Comparison of ENCODE assay signal across 33 mouse cellular contexts in genomic region chr2:51049101-51049833, GRCm38 (mm10).
DNase-seq lines count a peak whose midpoint lies in the region; ATAC-seq lines count a peak whose summit lies in the region.
"Had no signal": no experiment of that assay in that cellular context is flagged by ENCODE, and none has a peak within 500 bp of the region (broad histone marks: within the 10 kb centered on the region; RNA-seq: fewer than 3 reads in every experiment).

No protein-coding gene starts in this region.

- no peaks in the 10 kb centered on the region for H3K27me3 ChIP-seq in intestine, embryonic 16.5 days (replicated peaks; ENCODE audit: control insufficient read depth, insufficient read depth, low read length)
- H3K27me3 ChIP-seq: embryonic facial prominence, embryonic 12.5 days; heart, embryonic 13.5 days; hindbrain, embryonic 15.5 days; limb, embryonic 13.5 days; lung, embryonic 15.5 days; midbrain, embryonic 12.5 days had no signal

- intact Hi-C loops in heart, postnatal 25 days (cut with DNase I): no loop called here

- no peak overlapping the region for H3K9ac ChIP-seq in intestine, embryonic 16.5 days (ENCODE audit: low read depth, low read length)
- H3K9ac ChIP-seq: embryonic facial prominence, embryonic 12.5 days; heart, embryonic 13.5 days; hindbrain, embryonic 15.5 days; limb, embryonic 13.5 days; lung, embryonic 15.5 days; midbrain, embryonic 12.5 days had no signal

- no peak overlapping the region for H3K4me3 ChIP-seq in intestine, embryonic 16.5 days (ENCODE audit: low read length)
- H3K4me3 ChIP-seq: embryonic facial prominence, embryonic 12.5 days; gastrocnemius, adult 2 months; heart, embryonic 13.5 days; hindbrain, embryonic 10.5 days; hindbrain, embryonic 15.5 days; limb, embryonic 13.5 days; lung, embryonic 15.5 days; midbrain, embryonic 12.5 days had no signal

- peak; percentile 27 for DNase-seq in heart, adult 11 months
- no peak for DNase-seq in heart, postnatal 25 days (ENCODE audit: low spot score)
- peak; percentile 67 for DNase-seq in R1 (ENCODE audit: low read depth, low spot score)
- DNase-seq in right cerebral cortex, adult 2 months (ENCODE audit: low spot score in 2 of 2): no peak
- DNase-seq in gastrocnemius, postnatal 4 days (ENCODE audit: low spot score in 2 of 2): no peak
- DNase-seq in adrenal gland, adult 18-20 months (ENCODE audit: low spot score in 2 of 2): no peak
- DNase-seq: adrenal gland, postnatal 36 days; cerebellum, adult 11 months; cerebellum, adult 9-10 months; cerebellum, postnatal 36 days; gastrocnemius, adult 2 months; gastrocnemius, postnatal 36 days; heart, postnatal 10 days; kidney, adult 8-10 months; kidney, postnatal 4 days; lung, postnatal 36 days; retina, postnatal 1 day; thymus, adult 2 months; thymus, postnatal 36 days had no signal

- H3K9me3 ChIP-seq in intestine, embryonic 16.5 days (ENCODE audit: control insufficient read depth, low read length): no peaks in the 10 kb centered on the region
- H3K9me3 ChIP-seq: embryonic facial prominence, embryonic 12.5 days; hindbrain, embryonic 10.5 days; hindbrain, embryonic 15.5 days; limb, embryonic 13.5 days; lung, embryonic 15.5 days; midbrain, embryonic 12.5 days had no signal

- no peaks in the 10 kb centered on the region for H3K36me3 ChIP-seq in intestine, embryonic 16.5 days (ENCODE audit: control insufficient read depth, insufficient read depth, low read length)
- H3K36me3 ChIP-seq: embryonic facial prominence, embryonic 12.5 days; G1E; heart, embryonic 13.5 days; hindbrain, embryonic 10.5 days; hindbrain, embryonic 15.5 days; limb, embryonic 13.5 days; lung, embryonic 15.5 days; midbrain, embryonic 12.5 days had no signal

- WGBS in intestine, embryonic 16.5 days: 61% methylated on average over 8 of the region's 8 CpGs

- H3K4me2 ChIP-seq in intestine, embryonic 16.5 days (ENCODE audit: low read depth, low read length): 0 out of 2 replicates have a peak overlapping the region, but pooled peaks have one; percentile 4
- H3K4me2 ChIP-seq: embryonic facial prominence, embryonic 12.5 days; heart, embryonic 13.5 days; hindbrain, embryonic 15.5 days; limb, embryonic 13.5 days; liver, embryonic 11.5 days; lung, embryonic 15.5 days; midbrain, embryonic 12.5 days had no signal

- 0 out of 2 replicates have a peak overlapping the region, but pooled peaks have one; percentile 12 for H3K27ac ChIP-seq in intestine, embryonic 16.5 days (ENCODE audit: low read length)
- H3K27ac ChIP-seq: embryonic facial prominence, embryonic 12.5 days; gastrocnemius, adult 2 months; heart, embryonic 13.5 days; hindbrain, embryonic 10.5 days; hindbrain, embryonic 15.5 days; kidney, postnatal 0 days; limb, embryonic 13.5 days; lung, embryonic 15.5 days; midbrain, embryonic 12.5 days; stomach, postnatal 0 days had no signal

- peak; percentile 91 for ATAC-seq in intestine, embryonic 16.5 days
- ATAC-seq: CD4-positive, CD25-positive, alpha-beta regulatory T cell, adult 4 months; inflammation-experienced regulatory T-cells, adult 6 months had no signal

- H3K4me1 ChIP-seq in intestine, embryonic 16.5 days (ENCODE audit: control insufficient read depth, insufficient read depth, low read length): no peaks in the 10 kb centered on the region
- H3K4me1 ChIP-seq: embryonic facial prominence, embryonic 12.5 days; heart, embryonic 13.5 days; hindbrain, embryonic 15.5 days; lung, embryonic 15.5 days had no signal

Comparison
In these comparisons a context has a peak if more than half of its experiments do, and no peak if none do; other contexts are left out.
1. DNase-seq: peak in heart, adult 11 months (single experiment) and R1 (single experiment); none in heart, postnatal 25 days (single experiment), right cerebral cortex, adult 2 months (0 of 2), gastrocnemius, postnatal 4 days (0 of 2) and adrenal gland, adult 18-20 months (0 of 2).